Mouse (Mus musculus): ENCODE data around the gene 9930111J21Rik2. TPM values are rescaled to one million over a fixed set of nuclear protein-coding genes. Genes with fewer than 3 reads are reported as not detected.
"Not testable (repeated sequence)": the region's sequence is repeated elsewhere in the genome, so short reads cannot be mapped to it uniquely, and the experiment has no call there.

The 9930111J21Rik2 gene
- polyA plus RNA-seq, 1 experiment from 2014 or later, result 0.46 TPM

GRCm38 (mm10) chr11:48993296-48993695 is 57.7 kb downstream of the 9930111J21Rik2 start:
- not testable (repeated sequence) for DNase-seq; H3K4me1 ChIP-seq (ENCODE audit: control insufficient read depth, insufficient read depth, low read length); ATAC-seq (ENCODE audit: low FRiP score, low TSS enrichment); H3K27me3 ChIP-seq (ENCODE audit: control insufficient read depth, insufficient read depth, low read length); H3K9ac ChIP-seq (replicated peaks; ENCODE audit: low read length); H3K27ac ChIP-seq (replicated peaks; ENCODE audit: low read depth, low read length); H3K9me3 ChIP-seq (ENCODE audit: control insufficient read depth, low read length); H3K4me3 ChIP-seq (replicated peaks; ENCODE audit: low read depth, low read length); H3K4me2 ChIP-seq (ENCODE audit: low read length); H3K36me3 ChIP-seq (ENCODE audit: control insufficient read depth, insufficient read depth, low read length)
- WGBS, result 77% methylated on average over 10 of the region's 10 CpGs

GRCm38 (mm10) chr11:48991740-48992520 is 59.1 kb downstream of the 9930111J21Rik2 start, which contains the start of gene Gm12185:
Gm12185 (minus strand) TSS chr11:48992226.
- not testable (repeated sequence) for H3K4me3 ChIP-seq (replicated peaks; ENCODE audit: low read depth, low read length); DNase-seq; H3K9ac ChIP-seq (replicated peaks; ENCODE audit: low read length); H3K36me3 ChIP-seq (ENCODE audit: control insufficient read depth, insufficient read depth, low read length); H3K4me2 ChIP-seq (ENCODE audit: low read length); H3K27me3 ChIP-seq (ENCODE audit: control insufficient read depth, insufficient read depth, low read length); ATAC-seq (ENCODE audit: low FRiP score, low TSS enrichment); H3K9me3 ChIP-seq (ENCODE audit: control insufficient read depth, low read length); H3K4me1 ChIP-seq (ENCODE audit: control insufficient read depth, insufficient read depth, low read length); H3K27ac ChIP-seq (replicated peaks; ENCODE audit: low read depth, low read length)
- WGBS, result 73% methylated on average over 4 of the region's 4 CpGs

- not testable (repeated sequence) for ATAC-seq (ENCODE audit: low FRiP score, low TSS enrichment); H3K27me3 ChIP-seq (ENCODE audit: control insufficient read depth, insufficient read depth, low read length); H3K4me3 ChIP-seq (replicated peaks; ENCODE audit: low read depth, low read length); H3K4me2 ChIP-seq (ENCODE audit: low read length); H3K9me3 ChIP-seq (ENCODE audit: control insufficient read depth, low read length); H3K27ac ChIP-seq (replicated peaks; ENCODE audit: low read depth, low read length); H3K9ac ChIP-seq (replicated peaks; ENCODE audit: low read length); H3K4me1 ChIP-seq (ENCODE audit: control insufficient read depth, insufficient read depth, low read length); DNase-seq; H3K36me3 ChIP-seq (ENCODE audit: control insufficient read depth, insufficient read depth, low read length)
- WGBS, result 80% methylated on average over 2 of the region's 2 CpGs
Observed at GRCm38 (mm10) chr11:48989981-48990380, 61.1 kb downstream of the 9930111J21Rik2 start.

- not testable (repeated sequence) for H3K27ac ChIP-seq (replicated peaks; ENCODE audit: low read depth, low read length); H3K36me3 ChIP-seq (ENCODE audit: control insufficient read depth, insufficient read depth, low read length); DNase-seq; H3K4me3 ChIP-seq (replicated peaks; ENCODE audit: low read depth, low read length); H3K27me3 ChIP-seq (ENCODE audit: control insufficient read depth, insufficient read depth, low read length); H3K4me2 ChIP-seq (ENCODE audit: low read length); H3K9ac ChIP-seq (replicated peaks; ENCODE audit: low read length); H3K9me3 ChIP-seq (ENCODE audit: control insufficient read depth, low read length); H3K4me1 ChIP-seq (ENCODE audit: control insufficient read depth, insufficient read depth, low read length); ATAC-seq (ENCODE audit: low FRiP score, low TSS enrichment)
- WGBS, result 88% methylated on average over 2 of the region's 3 CpGs
Observed at GRCm38 (mm10) chr11:48988219-48988618, 62.8 kb downstream of the 9930111J21Rik2 start.

- no CpG with 5 or more reads among the region's 3 CpGs for WGBS
- H3K4me3 ChIP-seq (replicated peaks; ENCODE audit: low read depth, low read length); H3K27ac ChIP-seq (replicated peaks; ENCODE audit: low read depth, low read length); H3K4me1 ChIP-seq (ENCODE audit: control insufficient read depth, insufficient read depth, low read length); H3K9ac ChIP-seq (replicated peaks; ENCODE audit: low read length); H3K27me3 ChIP-seq (ENCODE audit: control insufficient read depth, insufficient read depth, low read length); DNase-seq; H3K4me2 ChIP-seq (ENCODE audit: low read length); H3K9me3 ChIP-seq (ENCODE audit: control insufficient read depth, low read length); H3K36me3 ChIP-seq (ENCODE audit: control insufficient read depth, insufficient read depth, low read length); ATAC-seq (ENCODE audit: low FRiP score, low TSS enrichment): not testable (repeated sequence)
Observed at GRCm38 (mm10) chr11:48982848-48983247, 68.2 kb downstream of the 9930111J21Rik2 start.

GRCm38 (mm10) chr11:48980052-48980451 is 71.0 kb downstream of the 9930111J21Rik2 start:
- not testable (repeated sequence) for H3K27ac ChIP-seq (replicated peaks; ENCODE audit: low read depth, low read length)

GRCm38 (mm10) chr11:48979251-48979650 is 71.8 kb downstream of the 9930111J21Rik2 start, which contains the start of gene 9930111J21Rik1:
9930111J21Rik1 (minus strand) TSS chr11:48979398.
- H3K27me3 ChIP-seq (ENCODE audit: control insufficient read depth, insufficient read depth, low read length); H3K4me3 ChIP-seq (replicated peaks; ENCODE audit: low read depth, low read length); H3K4me2 ChIP-seq (ENCODE audit: low read length); H3K36me3 ChIP-seq (ENCODE audit: control insufficient read depth, insufficient read depth, low read length); H3K9ac ChIP-seq (replicated peaks; ENCODE audit: low read length); H3K9me3 ChIP-seq (ENCODE audit: control insufficient read depth, low read length); ATAC-seq (ENCODE audit: low FRiP score, low TSS enrichment); H3K27ac ChIP-seq (replicated peaks; ENCODE audit: low read depth, low read length); H3K4me1 ChIP-seq (ENCODE audit: control insufficient read depth, insufficient read depth, low read length); DNase-seq: not testable (repeated sequence)
- WGBS, result no CpG with 5 or more reads among the region's 3 CpGs

More at GRCm38 (mm10) chr11:48980052-48980451, 71.0 kb downstream of the 9930111J21Rik2 start:
- not testable (repeated sequence) for H3K9ac ChIP-seq (replicated peaks; ENCODE audit: low read length); H3K27me3 ChIP-seq (ENCODE audit: control insufficient read depth, insufficient read depth, low read length); H3K4me1 ChIP-seq (ENCODE audit: control insufficient read depth, insufficient read depth, low read length); H3K36me3 ChIP-seq (ENCODE audit: control insufficient read depth, insufficient read depth, low read length); H3K4me2 ChIP-seq (ENCODE audit: low read length); H3K4me3 ChIP-seq (replicated peaks; ENCODE audit: low read depth, low read length); ATAC-seq (ENCODE audit: low FRiP score, low TSS enrichment); H3K9me3 ChIP-seq (ENCODE audit: control insufficient read depth, low read length); DNase-seq
- WGBS, result no CpG with 5 or more reads among the region's 5 CpGs

- no CpG with 5 or more reads among the region's 1 CpGs for WGBS
Observed at GRCm38 (mm10) chr11:48978240-48978939, 72.7 kb downstream of the 9930111J21Rik2 start, which contains the start of gene Olfr56. Olfr56 (plus strand) TSS chr11:48978889.

More at GRCm38 (mm10) chr11:48978240-48978939, 72.7 kb downstream of the 9930111J21Rik2 start, which contains the start of gene Olfr56:
- not testable (repeated sequence) for H3K4me3 ChIP-seq (replicated peaks; ENCODE audit: low read depth, low read length); ATAC-seq (ENCODE audit: low FRiP score, low TSS enrichment); H3K9me3 ChIP-seq (ENCODE audit: control insufficient read depth, low read length); H3K4me2 ChIP-seq (ENCODE audit: low read length); H3K9ac ChIP-seq (replicated peaks; ENCODE audit: low read length); H3K36me3 ChIP-seq (ENCODE audit: control insufficient read depth, insufficient read depth, low read length); H3K4me1 ChIP-seq (ENCODE audit: control insufficient read depth, insufficient read depth, low read length); H3K27me3 ChIP-seq (ENCODE audit: control insufficient read depth, insufficient read depth, low read length); DNase-seq; H3K27ac ChIP-seq (replicated peaks; ENCODE audit: low read depth, low read length)
